Mouse (Mus musculus): ENCODE data around the gene Krt84.

Gene Krt84

DNA sequence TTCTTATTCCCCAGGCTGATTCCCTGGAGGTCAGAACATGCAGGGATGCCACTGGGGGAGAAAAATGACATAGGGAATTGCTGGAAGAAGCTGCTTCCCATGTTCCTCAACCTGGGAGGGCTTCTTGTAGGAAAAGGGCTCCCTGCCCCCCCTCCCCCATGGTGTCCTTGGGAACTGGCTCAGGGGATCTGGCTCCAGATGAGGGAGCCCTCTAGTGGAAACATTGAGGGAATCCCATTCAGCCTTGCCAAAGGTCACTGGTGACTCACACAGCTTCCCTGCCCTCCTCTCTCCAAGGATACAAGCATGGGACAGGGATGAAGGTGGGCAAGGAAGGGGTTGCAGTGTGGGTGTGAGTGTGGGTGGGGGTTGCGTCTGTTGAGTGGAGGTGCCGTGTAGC lies 35.4 kb downstream of the Krt84 start:
- in situ Hi-C loops (cut with MboI; ENCODE audit: low sequenced_read_pairs) = no loop called here

DNA sequence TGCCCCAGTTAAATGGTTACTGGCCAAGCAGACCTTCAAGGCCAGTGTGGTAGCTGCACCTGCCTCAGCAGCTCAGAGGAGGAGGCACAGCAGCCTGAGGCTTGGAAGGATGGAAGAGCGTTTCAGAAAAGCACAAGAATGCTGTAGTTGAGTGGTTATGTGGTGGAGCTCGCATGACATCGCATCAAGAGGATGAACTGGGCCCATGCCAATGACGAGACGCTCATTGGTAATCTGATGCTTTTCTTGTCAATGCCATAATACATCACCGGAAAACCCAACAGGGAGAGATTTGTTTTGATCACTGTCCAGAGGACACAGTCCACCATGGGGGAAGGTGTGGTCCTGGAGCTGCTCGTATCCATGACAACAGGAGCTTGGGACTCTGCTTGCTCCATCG lies 37.4 kb downstream of the Krt84 start:
- in situ Hi-C loops (cut with MboI; ENCODE audit: low sequenced_read_pairs) = no loop called here

DNA sequence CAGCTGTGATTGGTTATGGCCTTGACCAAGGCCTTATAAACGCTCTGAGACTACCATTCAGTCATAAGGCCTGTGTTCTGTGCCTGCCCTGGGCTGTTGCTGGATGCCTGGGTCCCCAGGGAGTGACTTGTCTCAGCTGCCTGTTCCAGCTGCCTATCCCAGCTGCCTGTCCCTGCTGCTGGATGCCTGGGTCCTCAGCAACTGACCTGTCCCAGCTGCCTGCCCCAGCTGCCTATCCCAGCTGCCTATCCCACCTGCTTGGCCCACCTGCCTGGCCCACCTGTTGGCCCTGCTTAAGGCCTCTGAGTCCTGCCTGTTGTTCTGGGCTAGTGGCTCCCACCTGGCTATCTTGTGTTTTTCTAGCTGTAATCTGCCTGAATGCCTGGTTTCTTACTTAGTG lies 38.4 kb downstream of the Krt84 start:
- in situ Hi-C loops (cut with MboI; ENCODE audit: low sequenced_read_pairs) = no loop called here

DNA sequence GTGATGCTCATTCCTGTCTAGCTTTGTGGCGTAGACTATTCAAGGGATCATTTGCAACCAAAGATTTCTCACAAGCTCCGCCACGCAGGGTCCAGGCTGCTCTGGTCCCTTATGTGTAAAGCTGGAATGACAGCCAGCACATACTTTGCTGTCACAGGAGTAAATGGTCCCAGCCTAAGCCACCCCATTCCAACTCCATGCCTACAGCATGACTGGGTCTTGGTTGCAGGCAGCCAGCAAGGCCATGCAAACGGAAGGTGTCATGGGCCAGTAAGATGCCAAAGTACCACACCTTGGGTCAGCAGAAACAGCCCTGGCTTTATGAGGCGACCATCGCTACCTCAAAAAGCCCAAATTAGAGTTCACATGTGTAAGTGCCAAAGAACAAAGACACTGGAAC lies 38.9 kb downstream of the Krt84 start:
- in situ Hi-C loops (cut with MboI; ENCODE audit: low sequenced_read_pairs) = no loop called here

DNA sequence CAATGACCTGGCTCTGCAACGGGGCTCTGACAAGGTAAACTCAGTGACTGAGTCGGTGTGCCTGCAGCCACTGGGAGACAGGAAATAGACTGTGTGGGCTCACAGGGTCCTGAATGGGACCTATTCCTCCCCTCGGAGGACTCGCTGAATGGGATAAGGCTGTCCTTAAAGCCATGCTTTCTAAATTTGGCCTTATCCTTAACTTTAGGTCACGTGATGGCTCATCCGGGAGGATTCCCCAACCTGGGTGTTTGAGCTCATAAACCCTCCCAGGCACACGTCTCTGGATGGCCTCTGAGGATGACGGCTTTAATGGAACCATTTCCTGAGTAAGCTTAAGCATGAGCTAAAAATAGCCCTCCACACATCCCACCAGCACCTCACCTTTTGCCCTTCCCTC lies 39.9 kb downstream of the Krt84 start:
- in situ Hi-C loops (cut with MboI; ENCODE audit: low sequenced_read_pairs) = no loop called here

DNA sequence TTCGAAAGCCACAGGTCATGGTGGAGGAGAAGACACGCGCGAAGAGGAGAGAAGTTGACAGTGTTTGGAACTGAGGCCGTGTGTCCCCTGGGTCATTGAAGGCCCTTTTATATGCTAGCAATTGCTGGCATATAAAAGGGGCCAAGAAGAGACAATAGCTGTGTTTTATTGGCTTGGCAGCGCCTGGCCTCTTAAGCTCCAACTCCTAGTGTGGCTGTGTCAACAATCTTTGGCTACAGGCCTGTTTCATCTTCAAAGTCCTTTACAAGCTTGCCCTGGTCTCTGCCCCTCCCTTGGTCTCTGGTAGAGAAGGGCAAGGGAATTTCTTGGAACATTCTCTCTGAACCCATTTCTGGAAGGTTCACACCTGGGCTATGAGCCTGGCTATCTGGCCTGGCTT lies 41.2 kb downstream of the Krt84 start, which contains the start of gene Krt83:
Gene Krt83, minus strand, starts transcription at position 82 of the 400 bp plus-strand sequence.
- in situ Hi-C loops (cut with MboI; ENCODE audit: low sequenced_read_pairs) = no loop called here

DNA sequence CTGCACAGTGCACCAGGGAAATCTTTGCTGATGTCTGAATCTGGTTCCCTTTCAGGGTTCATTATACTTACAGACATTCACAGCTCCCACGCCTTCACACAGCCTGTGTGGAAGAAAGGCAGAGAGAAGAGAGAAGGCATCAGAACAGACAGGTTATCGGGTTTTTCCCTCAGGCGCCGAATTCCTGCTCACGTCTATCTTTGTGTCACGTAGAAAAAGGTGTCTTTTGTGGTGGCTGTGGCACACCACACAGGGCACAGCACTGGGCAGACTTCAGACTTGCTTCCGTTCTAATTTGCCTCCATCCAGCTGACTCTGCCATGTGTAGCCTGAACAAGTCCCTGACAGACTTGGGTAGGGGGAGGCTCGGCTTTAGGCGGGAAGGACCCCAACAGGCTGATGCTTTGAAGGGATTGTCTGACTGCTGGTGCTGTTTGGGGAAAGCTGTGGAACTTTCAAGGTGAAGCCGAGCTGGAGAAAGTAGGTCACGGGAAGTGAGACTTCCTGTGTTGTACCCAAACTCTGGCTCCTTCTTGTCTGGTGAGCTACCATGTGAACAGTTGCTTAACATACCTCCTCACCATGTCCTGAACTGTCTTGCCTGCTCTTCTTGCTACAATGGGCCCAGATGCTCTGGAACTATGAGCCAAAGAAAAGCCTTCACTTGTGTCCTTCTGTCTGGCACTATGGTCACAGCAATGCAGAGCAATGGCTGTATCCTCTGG lies 46.5 kb downstream of the Krt84 start:
- in situ Hi-C loops (cut with MboI; ENCODE audit: low sequenced_read_pairs) = no loop called here

DNA sequence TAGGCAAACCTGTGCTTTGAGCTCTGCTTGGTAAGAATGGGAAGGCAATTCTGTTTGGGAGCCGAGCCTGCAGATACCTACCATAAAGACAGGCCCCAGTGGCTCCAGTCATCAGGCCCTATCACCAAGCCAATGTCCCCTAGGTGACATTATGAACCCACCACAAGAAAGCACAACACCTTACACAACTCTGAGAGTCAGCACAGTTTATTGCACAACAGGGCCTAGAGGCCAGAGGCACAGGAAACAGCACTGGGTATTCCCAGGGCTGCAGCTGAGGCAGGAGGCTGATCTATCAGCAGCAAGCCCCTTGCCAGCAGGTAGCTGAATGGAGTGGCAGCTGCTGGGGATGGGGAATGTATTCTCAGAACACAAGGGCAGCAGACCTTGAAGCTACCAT lies 47.7 kb downstream of the Krt84 start:
- in situ Hi-C loops (cut with MboI; ENCODE audit: low sequenced_read_pairs) = no loop called here

DNA sequence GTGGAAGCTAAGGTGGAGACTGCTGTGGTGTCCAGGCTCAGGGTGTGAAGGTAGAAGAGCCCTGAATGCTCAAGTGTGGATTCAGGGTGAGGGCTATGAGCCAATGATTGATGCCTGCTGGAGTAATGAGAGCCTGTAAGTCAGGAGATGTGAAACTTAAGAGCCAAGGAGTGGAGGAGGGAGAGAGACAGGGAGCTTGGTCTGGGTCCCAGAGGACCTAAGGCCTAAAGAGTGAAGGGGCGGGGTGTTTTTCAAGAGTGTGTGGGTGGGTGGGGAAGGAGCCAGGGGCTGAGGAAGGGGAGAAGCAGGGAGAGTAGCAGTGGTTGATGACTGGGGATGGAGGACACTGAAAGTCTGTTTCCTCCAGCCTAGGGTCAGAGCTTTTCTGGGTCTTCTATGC lies 49.0 kb downstream of the Krt84 start:
- in situ Hi-C loops (cut with MboI; ENCODE audit: low sequenced_read_pairs) = no loop called here

DNA sequence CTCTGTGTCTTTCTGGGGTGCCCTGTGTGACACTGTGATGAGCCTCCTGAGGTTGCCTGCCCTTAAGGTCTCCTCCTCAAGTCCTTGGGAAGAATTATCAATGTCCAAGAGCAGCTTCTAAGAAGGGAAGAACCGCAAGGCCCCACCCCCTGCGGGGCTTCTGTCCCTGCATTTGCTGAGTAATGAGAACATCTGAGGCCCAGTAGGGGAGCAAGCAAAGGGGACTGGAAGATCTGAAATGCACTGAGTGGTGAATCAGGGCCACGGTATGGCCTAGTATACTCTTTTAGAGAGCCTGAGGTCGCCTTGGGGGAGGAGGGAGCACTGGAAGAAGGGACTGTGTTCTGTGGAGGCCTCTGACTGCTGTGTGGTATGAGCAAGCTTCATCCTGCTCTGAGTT lies 50.6 kb downstream of the Krt84 start:
- in situ Hi-C loops (cut with MboI; ENCODE audit: low sequenced_read_pairs) = no loop called here

DNA sequence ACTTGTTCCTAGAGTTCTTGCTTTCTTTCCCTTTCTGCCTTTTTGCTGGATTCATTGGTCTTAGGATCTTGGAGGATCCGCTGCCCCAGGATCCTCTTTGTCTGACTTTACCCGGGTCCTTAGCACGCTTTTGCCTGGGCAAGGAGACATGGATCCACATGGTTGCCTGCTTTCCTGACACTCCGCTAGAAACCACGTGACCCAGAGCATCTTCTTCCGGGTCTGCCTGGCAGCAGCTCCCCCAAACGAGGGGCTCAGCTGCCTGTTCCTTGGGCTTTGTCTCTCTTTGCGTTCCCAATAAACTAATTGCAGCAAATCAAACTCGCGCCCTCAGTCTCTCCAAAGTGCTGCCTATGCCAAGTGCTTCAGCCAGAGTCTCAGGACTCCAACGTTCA lies 53.0 kb downstream of the Krt84 start:
- in situ Hi-C loops (cut with MboI; ENCODE audit: low sequenced_read_pairs) = no loop called here

DNA sequence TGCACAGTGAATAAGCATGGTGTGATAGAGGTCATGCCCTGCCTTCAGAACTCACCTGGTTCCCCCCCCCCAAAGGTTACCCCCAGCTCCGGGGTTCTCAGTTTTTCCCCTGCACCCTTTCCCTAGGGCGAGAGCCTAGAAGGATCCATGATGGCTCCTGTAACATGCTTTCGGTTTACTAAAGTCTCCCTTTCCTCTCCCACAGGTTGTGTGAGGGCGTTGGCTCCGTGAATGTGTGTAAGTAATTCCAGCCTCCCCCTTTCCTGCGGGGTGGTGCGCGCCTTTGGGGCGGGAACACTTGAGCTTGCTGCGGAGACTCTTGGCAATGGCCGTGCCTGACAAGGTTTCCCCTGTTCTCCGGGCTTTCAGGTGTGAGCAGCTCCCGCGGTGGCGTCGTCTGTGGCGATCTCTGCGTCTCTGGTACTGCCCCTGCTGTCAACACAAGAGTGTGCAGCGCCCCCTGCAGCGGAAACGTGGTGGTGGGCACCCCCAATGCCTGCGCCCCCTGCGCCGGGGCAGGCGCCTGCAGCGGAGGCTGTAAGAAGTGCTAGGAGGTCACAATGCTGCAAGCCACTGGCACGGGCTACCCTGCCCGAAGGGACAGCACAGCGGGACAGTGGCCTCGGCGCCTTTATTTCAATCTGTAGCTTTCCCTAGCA lies 53.5 kb downstream of the Krt84 start:
- in situ Hi-C loops (cut with MboI; ENCODE audit: low sequenced_read_pairs) = no loop called here

Measured in CH12F3 (cell line).